Mouse (Mus musculus) T-helper 17 cell (primary cell): ENCODE measurements around the gene Nek11.

ENCODE experiments used
- in situ Hi-C, 2 experiments: fragments of 300-600 bp; cut with MboI, MseI; formaldehyde crosslinking; loops; 1 replicate in 1 of 2; 2 replicates in 1 of 2; pipeline ENCODE4 v1.15.1; 2025; ENCODE audit warnings: high pct_unique_total_duplicates in 2 of 2

Nek11 gene

DNA sequence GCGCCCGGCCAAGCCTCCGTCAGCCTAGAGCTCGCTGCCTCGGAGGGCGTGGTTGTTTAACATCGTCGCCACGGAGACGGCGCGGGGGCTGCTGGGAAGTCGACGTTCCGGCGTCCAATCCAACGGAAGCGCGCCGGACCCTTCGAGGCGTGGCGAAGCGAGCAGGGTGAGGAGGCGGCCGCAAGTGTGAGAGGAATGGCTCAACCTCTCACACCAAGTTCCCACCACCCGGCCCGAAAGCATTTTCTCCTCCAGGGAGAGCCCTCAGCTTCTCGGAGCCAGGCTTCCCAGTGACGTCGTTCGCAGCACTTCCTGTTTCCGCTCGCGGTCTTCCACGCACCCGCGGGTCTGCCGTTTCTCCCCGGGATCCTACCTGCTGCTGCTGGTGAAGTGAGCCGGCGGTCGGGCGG is at the start of gene Nek11, which contains the start of gene Aste1:
Gene Nek11, minus strand, starts transcription at position 307 of the 410 bp plus-strand sequence.
Gene Aste1, plus strand, starts transcription at position 175 of the 410 bp plus-strand sequence.
- in situ Hi-C loops: loop anchor here (5.0 to 25.0 kb wide), 6 partner anchors 250 to 1133 kb away; partner anchors contain the start of genes Dnajc13 (in 2 of the 2), Pik3r4 (in 2 of the 2) and Nudt16 (in 1 of the 2)

DNA sequence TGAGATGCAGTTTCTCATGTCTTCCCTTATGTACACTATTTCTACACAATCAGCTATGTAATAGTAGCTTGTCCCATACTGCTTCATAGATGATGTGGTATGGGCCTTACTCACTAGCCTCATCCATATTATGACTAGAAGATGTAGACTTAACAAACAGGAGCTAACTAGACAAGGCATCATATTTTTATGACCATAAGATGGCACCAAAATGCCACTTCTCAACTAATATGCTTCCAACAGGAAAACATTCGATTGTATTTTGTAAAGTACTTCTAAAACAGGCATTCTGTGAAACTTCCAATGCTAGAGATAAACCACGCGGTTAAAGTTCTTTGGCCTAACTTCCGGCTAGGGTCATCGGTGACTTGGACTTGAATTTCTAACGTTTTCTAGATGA is 13.2 kb upstream of the Nek11 start:
- in situ Hi-C loops: no loop called here

GRCm38 (mm10) chr9:105394720-105395119 is 604 bp downstream of the Nek11 start:
- in situ Hi-C loops: loop anchor here (5.0 to 25.0 kb wide), 7 partner anchors 250 to 1132 kb away; partner anchors contain the start of genes Dnajc13 (in 2 of the 2), Nudt16 (in 2 of the 2), Pik3r4 (in 2 of the 2) and Parp3 (in 1 of the 2)

DNA sequence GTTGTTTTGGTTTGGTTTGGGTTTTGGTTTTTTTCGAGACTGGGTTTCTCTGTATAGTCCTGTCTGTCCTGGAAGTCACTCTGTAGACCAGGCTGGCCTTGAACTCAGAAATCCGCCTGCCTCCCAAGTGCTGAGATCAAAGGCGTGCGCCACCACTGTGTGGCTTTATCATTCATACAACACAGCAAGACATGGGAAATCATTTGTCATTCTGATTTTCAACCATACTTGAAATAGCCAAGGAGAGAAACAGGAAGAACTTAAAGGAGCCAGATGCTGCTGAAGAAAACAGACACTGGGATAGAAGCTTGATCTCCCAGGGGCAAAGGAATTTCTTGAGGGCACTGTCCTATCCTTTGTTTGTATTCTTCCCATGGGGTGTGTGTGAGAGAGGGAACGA is 4.7 kb downstream of the Nek11 start:
- in situ Hi-C loops: loop anchor here (5.0 to 25.0 kb wide), 5 partner anchors 254 to 1128 kb away; partner anchors contain the start of genes Pik3r4 (in 2 of the 2), Dnajc13 (in 1 of the 2), Nudt16 (in 1 of the 2) and Parp3 (in 1 of the 2)

GRCm38 (mm10) chr9:105389289-105389688 is 6.0 kb downstream of the Nek11 start:
- in situ Hi-C loops: loop anchor here (5.0 to 25.0 kb wide), 2 partner anchors 332 to 1127 kb away; partner anchors contain the start of gene Dnajc13 (in 1 of the 2)

DNA sequence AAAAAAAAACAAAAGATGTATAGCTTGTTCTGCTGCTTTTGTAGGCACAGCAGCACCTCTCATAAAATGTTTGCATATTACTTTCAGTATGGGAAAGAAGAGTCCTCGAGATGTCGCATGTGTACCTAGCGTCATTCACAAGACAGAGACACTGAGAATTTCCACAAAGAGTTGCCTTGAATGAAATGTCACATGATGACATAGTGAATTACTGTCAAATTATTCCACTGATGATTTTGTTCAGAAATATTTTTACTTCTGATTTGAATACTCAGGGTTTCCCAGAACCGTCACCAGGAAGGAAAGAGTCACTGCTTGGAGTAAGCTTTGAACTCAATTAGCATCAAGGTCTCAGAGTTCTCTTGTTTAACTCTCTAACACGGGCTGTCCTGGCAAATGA is 7.9 kb downstream of the Nek11 start:
- in situ Hi-C loops: loop anchor here (5.0 to 25.0 kb wide), 2 partner anchors 330 to 1125 kb away; partner anchors contain the start of gene Dnajc13 (in 1 of the 2)

GRCm38 (mm10) chr9:105379533-105380145 is 15.7 kb downstream of the Nek11 start:
- in situ Hi-C loops: loop anchor here in 1 of 2 experiments (25.0 kb wide), 1 partner anchor 1117 kb away; the partner anchor contains the start of gene Dnajc13

- in situ Hi-C loops: loop anchor here in 1 of 2 experiments (25.0 kb wide), 1 partner anchor 1115 kb away; the partner anchor contains the start of gene Dnajc13
These were observed 17.7 kb downstream of the Nek11 start for GRCm38 (mm10) chr9:105377622-105378021.

GRCm38 (mm10) chr9:105376954-105377530 is 18.3 kb downstream of the Nek11 start:
- in situ Hi-C loops: loop anchor here in 1 of 2 experiments (25.0 kb wide), 1 partner anchor 1115 kb away; the partner anchor contains the start of gene Dnajc13

DNA sequence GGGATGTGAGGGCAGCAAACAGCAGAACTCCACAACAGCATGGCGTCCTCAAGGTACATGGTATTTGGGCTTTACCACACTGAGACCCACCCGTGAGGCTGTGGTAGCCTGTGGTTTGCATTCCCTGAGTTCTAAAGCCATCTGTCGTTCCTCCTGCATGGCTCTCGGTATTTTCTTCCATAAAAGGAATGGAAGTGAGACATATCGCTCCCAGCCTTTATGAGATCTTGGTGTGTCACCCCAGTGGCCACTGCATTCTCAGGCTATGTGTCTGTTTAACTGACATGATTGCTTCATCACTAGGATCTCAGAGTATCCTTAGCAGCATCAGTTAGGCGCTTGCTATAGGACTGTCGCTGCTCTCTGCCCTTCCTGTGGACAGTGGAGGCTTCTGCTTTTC is 18.9 kb downstream of the Nek11 start:
- in situ Hi-C loops: loop anchor here in 1 of 2 experiments (25.0 kb wide), 1 partner anchor 1114 kb away; the partner anchor contains the start of gene Dnajc13

DNA sequence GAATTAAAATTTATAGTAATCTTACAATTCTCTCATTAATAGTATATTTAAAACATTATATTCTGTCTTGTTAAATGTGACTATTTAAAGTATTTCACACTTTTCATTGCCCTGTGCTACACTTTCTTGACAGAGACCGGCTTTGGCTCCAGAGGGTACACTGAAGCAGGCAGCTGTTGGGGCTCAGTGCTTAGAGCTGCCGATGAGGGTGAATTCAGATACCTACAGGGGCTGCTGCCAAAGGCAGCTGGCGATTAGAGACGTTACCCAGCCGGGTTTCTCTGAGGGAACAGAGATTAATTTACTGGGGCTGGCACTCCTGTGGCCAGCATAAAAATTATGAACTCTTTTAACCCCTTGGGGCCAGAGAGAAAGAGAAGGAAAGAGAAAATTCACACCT is 21.0 kb downstream of the Nek11 start:
- in situ Hi-C loops: no loop called here

- in situ Hi-C loops: no loop called here
These were observed 26.7 kb downstream of the Nek11 start for GRCm38 (mm10) chr9:105368605-105369004.

GRCm38 (mm10) chr9:105366199-105366598 is 29.1 kb downstream of the Nek11 start:
- in situ Hi-C loops: no loop called here

- in situ Hi-C loops: loop anchor here (5.0 kb wide), 2 partner anchors 51 to 71 kb away; no protein-coding TSS in a partner anchor
These were observed 31.6 kb downstream of the Nek11 start for GRCm38 (mm10) chr9:105363520-105364231.

- in situ Hi-C loops: loop anchor here (5.0 kb wide), 2 partner anchors 50 to 70 kb away; no protein-coding TSS in a partner anchor
These were observed 33.1 kb downstream of the Nek11 start for GRCm38 (mm10) chr9:105362181-105362580.

- in situ Hi-C loops: no loop called here
These were observed 46.3 kb downstream of the Nek11 start for GRCm38 (mm10) chr9:105349034-105349433.

- in situ Hi-C loops: no loop called here
These were observed 46.9 kb downstream of the Nek11 start for GRCm38 (mm10) chr9:105348242-105349031.

GRCm38 (mm10) chr9:105342994-105343656 is 52.2 kb downstream of the Nek11 start:
- in situ Hi-C loops: no loop called here

GRCm38 (mm10) chr9:105342565-105342964 is 52.8 kb downstream of the Nek11 start:
- in situ Hi-C loops: no loop called here
